Mouse (Mus musculus) spleen, postnatal 36 days (tissue): Measurements from ENCODE around the gene Ppp1r13b.

Experiments used
- DNase-seq, 2 experiments: peaks; one replicate each; pipeline ENCODE4 v3.0.0; 2022; ENCODE audit warnings: low spot score in 2 of 2, mixed read lengths in 1 of 2

Gene Ppp1r13b

GRCm38 (mm10) chr12:111920046-111920445 is 12.1 kb upstream of the Ppp1r13b start:
- DNase-seq, result no peak

GRCm38 (mm10) chr12:111916514-111917217 is 8.8 kb upstream of the Ppp1r13b start:
- DNase-seq, result no peak

GRCm38 (mm10) chr12:111915781-111916180 is 7.9 kb upstream of the Ppp1r13b start:
- no peak for DNase-seq

DNA sequence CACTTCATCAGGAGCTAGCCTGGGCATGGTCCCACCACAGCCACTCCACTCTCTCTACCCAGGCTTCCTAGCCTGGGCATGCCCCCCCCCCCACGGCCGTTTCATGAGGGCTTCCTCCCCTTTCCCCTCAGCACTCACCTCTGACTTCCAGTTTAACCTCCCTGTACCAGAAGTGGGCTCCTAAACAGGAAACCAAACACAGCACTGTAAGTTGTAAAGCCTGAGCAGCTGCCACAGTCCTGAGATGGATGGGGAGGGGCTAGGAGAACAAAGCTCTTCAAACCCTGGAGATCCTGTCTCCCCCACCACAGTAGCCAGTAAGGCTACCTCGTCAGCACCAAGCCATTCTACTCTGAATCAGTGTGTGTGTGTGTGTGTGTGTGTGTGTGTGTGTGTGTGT is 6.1 kb upstream of the Ppp1r13b start:
- no peak for DNase-seq

- no peak for DNase-seq
Measured at GRCm38 (mm10) chr12:111912802-111913201, 4.9 kb upstream of the Ppp1r13b start.

DNA sequence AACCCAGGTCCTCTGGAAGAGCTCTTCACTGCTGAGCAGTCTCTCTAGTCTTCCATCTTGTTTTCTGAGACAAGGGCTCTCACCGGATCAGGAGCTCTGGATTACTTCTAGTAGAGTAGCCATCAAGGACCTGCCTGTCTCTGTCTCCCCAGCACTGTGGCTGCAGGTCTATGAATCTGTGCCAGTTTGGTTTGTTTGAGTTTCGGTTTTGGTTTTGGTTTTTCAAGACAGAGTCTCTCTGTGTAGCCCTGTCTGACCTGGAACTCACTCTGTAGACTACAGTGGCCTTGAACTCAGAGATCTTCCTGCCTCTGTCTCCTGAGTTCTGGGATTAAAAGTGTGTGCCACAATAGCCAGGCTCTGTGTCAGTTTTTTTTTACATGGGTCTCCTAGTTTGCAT is 3.9 kb upstream of the Ppp1r13b start:
- DNase-seq, result no peak

- no peak for DNase-seq
Measured at GRCm38 (mm10) chr12:111911171-111911760, 3.4 kb upstream of the Ppp1r13b start.

GRCm38 (mm10) chr12:111908997-111909550 is 1.2 kb upstream of the Ppp1r13b start:
- no peak for DNase-seq

- peak; percentile 76 to 84 for DNase-seq
Measured at GRCm38 (mm10) chr12:111907421-111907891, 454 bp downstream of the Ppp1r13b start.

DNA sequence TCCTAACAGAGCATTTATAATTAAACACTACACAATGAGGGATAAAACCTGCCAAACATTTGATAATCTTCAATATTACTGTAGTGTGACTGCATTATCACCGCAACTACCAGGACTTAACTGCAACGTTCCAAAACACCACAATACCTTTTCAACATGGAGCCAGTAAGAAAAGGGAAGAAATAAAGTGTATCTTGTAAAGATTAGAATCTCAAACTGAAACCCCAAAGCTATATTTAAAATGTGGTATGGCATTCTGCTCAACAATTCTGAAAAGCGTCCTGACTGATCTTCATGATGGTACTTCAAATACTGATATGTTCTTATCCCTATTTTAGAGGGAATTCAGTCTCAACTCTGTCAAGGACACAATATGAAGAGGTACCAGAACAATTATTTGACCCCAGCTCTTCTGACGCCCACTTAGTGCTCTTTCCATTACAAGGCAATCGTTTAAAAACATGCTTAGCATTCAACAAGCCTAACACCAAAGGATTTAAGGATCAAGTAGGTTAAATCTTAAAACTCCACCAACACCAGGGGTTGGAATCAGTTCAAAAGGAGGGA is 1.5 kb downstream of the Ppp1r13b start:
- no peak for DNase-seq

DNA sequence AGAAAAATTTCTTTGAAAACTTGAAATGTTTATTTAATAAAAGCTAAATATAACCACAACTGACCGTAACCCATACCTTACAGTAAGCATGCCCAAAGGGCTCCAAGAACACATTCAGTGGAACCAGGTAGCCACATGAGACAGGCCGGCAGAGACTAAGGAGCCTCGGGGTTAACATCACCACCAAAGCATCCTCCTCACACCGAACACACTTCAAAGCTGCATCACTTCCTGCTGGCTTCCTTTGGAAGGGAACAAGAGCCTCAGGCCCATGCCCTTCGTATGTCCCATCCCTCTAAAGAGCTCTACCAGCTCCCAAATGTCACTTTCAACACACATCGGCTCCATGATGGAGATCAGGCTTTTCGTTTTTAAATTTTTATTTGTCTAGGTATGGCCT is 5.4 kb downstream of the Ppp1r13b start:
- no peak for DNase-seq

DNA sequence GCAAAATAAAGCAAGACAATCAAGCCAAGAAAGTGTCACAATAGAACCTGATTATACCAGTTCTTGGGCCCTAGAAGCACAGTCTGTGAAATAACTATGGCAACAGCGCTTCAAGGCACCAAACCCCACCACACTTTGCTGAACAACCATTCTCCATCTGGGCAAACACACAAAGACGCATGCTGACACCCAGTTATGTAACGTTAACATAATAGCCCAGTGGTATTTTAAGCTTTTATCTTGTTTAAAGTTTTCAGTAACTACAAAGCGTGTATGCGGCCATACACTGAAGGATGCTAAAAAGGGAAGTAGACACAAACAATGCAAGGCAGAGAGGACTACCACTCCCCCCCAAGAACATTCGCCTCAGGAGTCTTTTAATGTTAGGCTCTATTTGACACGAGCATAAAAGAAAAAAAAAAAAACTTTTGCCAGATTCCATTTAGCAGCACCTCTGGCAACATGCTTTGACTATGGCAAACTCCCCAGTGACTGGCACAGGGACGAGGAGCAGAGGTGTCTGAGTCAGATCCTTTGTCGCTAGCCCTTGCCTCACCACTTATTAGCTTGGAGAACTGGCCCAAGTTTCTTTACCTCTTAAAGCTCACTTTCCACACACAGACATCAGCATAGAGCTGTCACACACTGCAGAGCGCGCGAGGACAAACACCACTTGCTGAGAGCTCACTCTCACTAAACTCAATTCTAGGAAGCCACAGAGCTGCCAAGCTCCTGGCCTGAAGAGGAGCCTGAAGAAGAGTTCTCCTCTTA is 6.6 kb downstream of the Ppp1r13b start:
- no peak for DNase-seq

DNA sequence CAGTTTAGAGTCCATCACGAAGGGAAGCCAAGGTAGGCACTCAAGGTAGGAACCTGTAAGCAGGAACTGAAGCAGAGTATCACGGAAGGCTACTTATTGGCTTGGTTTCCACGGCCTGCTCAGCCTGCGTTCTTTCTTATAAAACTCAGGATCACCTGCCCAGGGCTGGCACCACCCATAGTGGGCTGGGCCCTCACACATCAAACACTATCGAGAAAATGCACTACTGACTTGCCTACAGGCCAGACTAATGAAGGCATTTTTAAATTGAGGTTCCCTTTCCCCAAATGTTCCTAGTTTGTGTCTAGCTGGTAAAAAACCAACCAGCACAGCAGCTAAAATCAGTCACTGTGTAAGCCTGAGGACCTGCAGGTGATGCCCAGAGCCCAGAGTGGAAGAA is 8.3 kb downstream of the Ppp1r13b start:
- no peak for DNase-seq

DNA sequence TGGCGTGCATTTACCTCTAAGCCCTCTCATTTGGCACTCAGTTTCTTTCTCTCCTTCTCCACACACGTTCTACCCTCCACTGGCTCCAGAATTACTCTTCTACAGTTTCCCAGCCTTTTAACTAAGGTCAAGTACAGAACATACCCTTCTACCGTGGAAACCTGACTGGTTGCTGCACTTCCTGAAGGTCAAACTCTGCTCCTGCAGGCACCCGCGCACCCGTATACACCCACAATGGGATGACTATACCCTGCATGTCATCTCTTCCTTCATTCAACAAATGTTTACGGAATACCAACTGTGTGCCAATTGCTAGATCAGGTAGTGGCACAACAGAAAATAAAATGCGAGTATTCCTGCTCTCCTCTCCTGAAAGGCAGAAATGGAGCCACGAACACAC is 9.2 kb downstream of the Ppp1r13b start:
- DNase-seq, result no peak

DNA sequence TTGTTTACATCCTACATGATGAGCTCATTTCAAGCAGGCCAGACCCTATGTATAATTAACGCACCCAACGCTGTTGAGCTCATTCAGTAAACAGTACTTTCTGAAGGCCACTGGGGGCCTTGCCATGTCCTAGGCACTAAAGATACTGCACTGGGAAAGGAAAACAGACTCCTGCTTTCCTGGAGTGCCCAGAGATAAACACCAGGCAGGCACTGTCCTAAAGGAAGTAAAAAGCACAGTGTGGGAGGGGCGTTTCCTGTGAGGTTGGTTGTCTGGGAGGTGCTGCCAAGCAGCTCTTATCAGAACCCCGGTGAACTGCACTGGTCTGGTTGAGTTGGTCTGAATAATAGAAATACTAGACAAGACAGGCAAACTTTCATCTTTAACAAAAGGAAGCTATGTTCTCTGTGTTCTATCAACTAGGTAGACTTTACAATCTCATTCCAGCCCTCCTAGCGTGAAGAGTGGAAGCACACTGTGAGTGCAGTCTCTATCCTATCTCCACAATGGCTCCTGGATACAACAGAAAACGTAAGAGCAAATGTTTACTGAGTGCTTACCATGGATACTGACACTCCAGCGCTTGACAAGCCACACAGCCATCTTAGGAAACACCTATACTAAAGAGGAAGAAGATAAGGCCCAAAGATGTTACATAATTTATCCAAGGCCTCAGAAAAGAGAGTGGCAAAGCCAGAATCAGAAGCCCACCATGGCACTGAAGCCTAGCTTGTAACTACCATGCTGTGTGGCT is 10.8 kb downstream of the Ppp1r13b start:
- peak; percentile 58 to 62 for DNase-seq

DNA sequence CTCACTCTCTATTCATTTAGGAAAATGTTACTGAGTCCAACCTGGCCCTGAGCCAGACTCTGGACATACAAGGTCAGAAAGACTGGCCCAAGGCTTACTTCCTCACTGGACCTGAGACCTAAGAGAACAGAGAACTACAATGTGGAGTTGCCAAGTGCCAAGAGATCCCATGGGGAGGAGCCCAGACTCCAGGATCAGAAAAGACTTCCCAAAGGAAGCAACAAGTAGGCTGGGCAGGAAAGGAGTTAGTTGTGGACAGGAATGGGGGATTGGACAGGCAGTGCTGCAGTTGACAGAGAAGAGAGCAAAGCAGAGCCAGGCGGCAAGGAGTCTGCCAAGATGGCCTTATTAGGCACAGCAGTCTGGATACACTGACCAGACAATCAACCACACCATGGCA is 13.8 kb downstream of the Ppp1r13b start:
- no peak for DNase-seq

DNA sequence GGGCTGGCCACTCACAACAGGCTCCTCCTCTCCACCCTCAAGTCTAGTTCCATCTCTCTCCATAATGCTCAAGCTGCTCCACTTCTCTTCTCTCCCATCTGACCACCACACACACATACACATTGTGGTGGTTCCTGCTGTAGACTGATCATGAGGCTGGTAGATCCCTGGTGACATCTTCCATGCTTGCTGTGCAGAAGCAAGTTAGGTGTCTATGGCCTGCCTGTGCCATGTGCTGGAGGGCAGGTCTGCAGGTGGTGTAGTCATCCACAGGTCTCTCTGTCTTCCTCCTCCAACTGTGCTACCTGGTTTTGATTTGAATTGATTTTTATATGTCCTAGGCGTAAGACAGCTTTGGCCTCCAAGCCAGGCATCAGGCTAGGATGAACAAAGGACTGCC is 14.9 kb downstream of the Ppp1r13b start:
- no peak for DNase-seq

- DNase-seq, result no peak
Measured at GRCm38 (mm10) chr12:111891800-111892199, 16.1 kb downstream of the Ppp1r13b start.

DNA sequence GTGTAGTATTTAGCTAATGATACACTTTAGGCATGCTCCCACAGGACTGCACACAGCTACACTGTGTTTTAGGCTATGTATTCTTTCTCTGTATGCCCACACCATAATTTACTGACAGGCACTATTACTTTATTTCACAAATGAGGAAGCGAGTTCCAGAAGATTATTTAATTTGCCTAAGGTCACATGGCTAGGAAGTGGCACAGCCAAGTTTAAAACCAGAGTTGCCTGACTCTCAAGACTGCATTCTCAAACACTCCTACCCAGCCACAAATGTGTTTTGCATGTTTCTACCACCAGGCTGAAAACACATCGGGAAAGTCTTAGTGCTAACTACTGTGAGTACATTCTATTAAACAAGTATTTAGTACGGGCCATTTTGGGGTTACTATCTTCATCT is 18.7 kb downstream of the Ppp1r13b start:
- DNase-seq, result peak; percentile 58 to 69

- no peak for DNase-seq
Measured at GRCm38 (mm10) chr12:111888303-111888864, 19.5 kb downstream of the Ppp1r13b start.

DNA sequence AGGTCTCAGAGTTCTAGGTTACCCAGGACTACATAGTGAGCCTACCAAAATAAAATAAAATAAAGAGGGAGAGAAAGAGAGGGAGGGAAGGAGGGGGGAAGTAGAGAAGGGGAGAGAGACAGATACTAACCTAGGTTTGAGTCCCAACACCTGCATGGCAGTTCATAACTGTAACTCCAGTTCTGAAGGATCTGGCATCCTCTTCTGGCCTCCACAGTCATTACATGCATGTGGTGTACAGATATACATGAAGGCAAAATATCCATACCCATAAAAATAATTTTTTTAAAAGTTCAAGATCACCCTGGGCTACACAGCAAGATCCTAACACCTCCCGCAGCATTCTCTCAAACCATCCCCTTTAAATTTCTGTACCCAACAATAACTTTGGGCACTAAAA is 20.9 kb downstream of the Ppp1r13b start:
- DNase-seq, result no peak
